Comparison of ENCODE assay signal across 20 mouse cellular contexts in genomic region chr2:107063260-107063659, GRCm38 (mm10). TPM values are rescaled to one million over a fixed set of nuclear protein-coding genes. Genes with fewer than 3 reads are reported as not detected.
"Had no signal": no experiment of that assay in that cellular context is flagged by ENCODE, and none has a peak within 500 bp of the region (broad histone marks: within the 10 kb centered on the region; RNA-seq: fewer than 3 reads in every experiment).

No protein-coding gene starts in this region.

- H3K4me3 ChIP-seq: left cerebral cortex, adult 2 months; liver, embryonic 13.5 days; neural tube, embryonic 12.5 days; stomach, embryonic 15.5 days had no signal

- H3K4me1 ChIP-seq: liver, embryonic 13.5 days; neural tube, embryonic 12.5 days; stomach, embryonic 15.5 days had no signal

- DNase-seq: kidney, adult 18-20 months; kidney, postnatal 25 days; liver; liver, embryonic 13.5 days; liver, postnatal 0 days; lung, postnatal 36 days; right cerebral cortex, postnatal 4 days; spleen, adult 18-20 months; thymus, postnatal 4 days had no signal

- H3K9ac ChIP-seq: liver, embryonic 13.5 days; liver, postnatal 0 days; neural tube, embryonic 12.5 days; stomach, embryonic 15.5 days had no signal

- H3K27me3 ChIP-seq: liver, embryonic 13.5 days; neural tube, embryonic 12.5 days; stomach, embryonic 15.5 days had no signal

- H3K4me2 ChIP-seq: liver, embryonic 13.5 days; neural tube, embryonic 12.5 days; stomach, embryonic 15.5 days had no signal

- H3K36me3 ChIP-seq: liver, embryonic 13.5 days; neural tube, embryonic 12.5 days; stomach, embryonic 15.5 days had no signal

- H3K27ac ChIP-seq: left cerebral cortex, adult 2 months; liver, embryonic 13.5 days; neural tube, embryonic 12.5 days; stomach, embryonic 15.5 days had no signal

- H3K9me3 ChIP-seq: liver, embryonic 13.5 days; neural tube, embryonic 12.5 days; stomach, embryonic 15.5 days had no signal

- ATAC-seq: liver, postnatal 0 days had no signal

RNA-seq across cellular contexts. Expression of gene Fshb, which starts 3.8 kb away (rescaled TPM):
- total RNA-seq: layer of hippocampus, postnatal 25 days; left cerebral cortex, adult 2 months; left cerebral cortex, postnatal 14 days; megakaryocyte progenitor cell, adult 5-6 weeks; monocyte, adult 5-6 weeks; neutrophil, adult 5-6 weeks had no signal
- polyA plus RNA-seq: kidney, embryonic 14.5 days; limb, embryonic 11.5 days; liver, embryonic 13.5 days; liver, postnatal 0 days; lung, embryonic 16.5 days; neural tube, embryonic 12.5 days; stomach, embryonic 15.5 days had no signal
